Mouse (Mus musculus) heart, postnatal 36 days (tissue): Measurements from ENCODE around the gene Arntl. TPM values are rescaled to one million over a fixed set of nuclear protein-coding genes. Genes with fewer than 3 reads are reported as not detected.

Experiments
- DNase-seq, 2 experiments: peaks; one replicate each; pipeline ENCODE4 v3.0.0; 2021 to 2022
- intact Hi-C: fragments of 180-260 bp; cut with DNase I; formaldehyde crosslinking; loops from one replicate; pipeline ENCODE4 v1.15.1; 2025
- total RNA-seq, 2 experiments: library from RNA; stranded (reverse); gene quantifications; 2 replicates each; pipeline ENCODE4 v1.2.3; 2021

Gene Arntl
- total RNA-seq, 2 experiments from 2014 or later = 3.8 to 12.9 TPM

GRCm38 (mm10) chr7:113278493-113278892 lies 71.2 kb downstream of the Arntl start:
- intact Hi-C loops = no loop called here
- no peak for DNase-seq

GRCm38 (mm10) chr7:113279246-113279645 lies 72.0 kb downstream of the Arntl start:
- intact Hi-C loops = no loop called here
- no peak for DNase-seq

DNA sequence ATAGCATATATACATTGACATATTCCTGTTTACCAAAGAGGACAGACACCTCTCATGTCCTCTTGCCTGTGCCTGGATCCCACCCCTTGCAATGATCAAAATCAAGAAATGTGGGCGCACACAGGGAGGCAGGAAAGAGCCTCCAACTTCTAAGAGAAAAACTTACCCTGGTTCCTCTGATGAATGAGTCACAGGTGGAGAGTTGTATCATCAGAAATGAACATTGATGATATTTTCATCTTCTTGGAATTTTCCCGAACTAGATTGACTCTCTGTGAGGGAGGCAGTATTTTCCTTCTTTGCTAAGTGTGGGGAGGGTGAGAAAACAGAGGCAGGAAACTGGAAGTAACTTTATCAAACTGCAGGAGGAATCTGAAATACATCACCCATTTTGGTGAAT lies 78.1 kb downstream of the Arntl start:
- intact Hi-C loops = no loop called here

GRCm38 (mm10) chr7:113289211-113289610 lies 81.9 kb downstream of the Arntl start:
- DNase-seq = no peak
- intact Hi-C loops = no loop called here

More for the DNA sequence above, 78.1 kb downstream of the Arntl start:
- no peak for DNase-seq

DNA sequence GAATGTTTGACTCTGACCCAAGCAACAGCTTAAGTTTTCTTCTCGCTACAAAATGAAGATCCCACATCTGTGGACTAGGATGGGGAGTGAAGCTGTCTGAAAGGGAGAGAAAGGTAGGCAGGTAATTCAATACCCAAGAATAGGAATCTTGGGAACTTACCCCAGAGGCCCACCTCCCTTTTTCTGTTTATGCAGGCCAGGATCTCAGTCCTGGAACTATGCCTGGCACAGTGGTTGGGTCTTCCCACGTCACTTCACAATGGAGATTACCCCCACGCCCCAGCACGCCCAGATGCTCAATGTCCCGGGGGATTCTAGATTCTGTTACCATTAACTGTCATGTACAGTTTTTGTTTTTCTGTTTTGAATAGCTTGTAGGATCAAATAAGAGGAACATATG lies 84.5 kb downstream of the Arntl start:
- intact Hi-C loops = no loop called here
- no peak for DNase-seq

GRCm38 (mm10) chr7:113292193-113292592 lies 84.9 kb downstream of the Arntl start:
- intact Hi-C loops = no loop called here
- no peak for DNase-seq

DNA sequence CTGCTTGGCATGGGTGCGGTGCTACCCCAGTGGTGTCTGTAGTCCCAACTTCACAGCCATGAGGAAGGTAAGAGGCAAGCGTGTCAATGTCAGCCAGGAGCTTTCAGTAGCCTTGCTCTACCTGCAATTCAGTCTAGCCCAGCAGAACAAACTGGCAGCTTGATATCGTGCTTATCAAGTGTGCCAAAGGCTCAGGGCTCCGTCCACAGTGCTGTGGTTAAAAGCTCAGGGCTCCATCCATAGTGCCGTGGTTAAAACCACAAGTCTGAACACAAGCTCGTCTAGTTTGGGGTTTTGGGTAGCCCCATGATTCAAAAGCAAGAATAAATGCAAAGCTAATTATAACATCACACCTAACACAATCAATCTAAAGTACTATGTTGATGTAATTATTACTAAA lies 87.3 kb downstream of the Arntl start:
- intact Hi-C loops = no loop called here
- DNase-seq = no peak

- intact Hi-C loops = no loop called here
- DNase-seq = no peak
Observed at GRCm38 (mm10) chr7:113295077-113295890, 88.0 kb downstream of the Arntl start.

DNA sequence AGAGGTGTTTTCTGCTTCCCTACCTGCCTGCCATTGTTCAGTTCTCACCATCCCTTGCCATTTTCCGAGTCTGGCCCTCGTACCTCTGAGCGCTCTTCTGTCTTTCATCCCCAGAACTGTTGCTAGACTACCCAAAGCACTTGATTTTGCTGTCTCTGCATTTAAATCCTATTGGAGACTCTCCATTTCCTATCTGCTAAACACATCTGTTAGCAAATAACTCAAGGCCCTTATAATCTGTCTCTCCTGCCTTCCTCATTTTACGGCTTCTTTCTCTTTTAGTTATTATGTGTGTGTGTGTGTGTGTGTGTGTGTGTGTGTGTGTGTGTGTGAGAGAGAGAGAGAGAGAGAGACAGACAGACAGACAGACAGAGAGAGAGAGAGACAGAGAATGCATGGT lies 90.5 kb downstream of the Arntl start:
- intact Hi-C loops = no loop called here
- DNase-seq = no peak

DNA sequence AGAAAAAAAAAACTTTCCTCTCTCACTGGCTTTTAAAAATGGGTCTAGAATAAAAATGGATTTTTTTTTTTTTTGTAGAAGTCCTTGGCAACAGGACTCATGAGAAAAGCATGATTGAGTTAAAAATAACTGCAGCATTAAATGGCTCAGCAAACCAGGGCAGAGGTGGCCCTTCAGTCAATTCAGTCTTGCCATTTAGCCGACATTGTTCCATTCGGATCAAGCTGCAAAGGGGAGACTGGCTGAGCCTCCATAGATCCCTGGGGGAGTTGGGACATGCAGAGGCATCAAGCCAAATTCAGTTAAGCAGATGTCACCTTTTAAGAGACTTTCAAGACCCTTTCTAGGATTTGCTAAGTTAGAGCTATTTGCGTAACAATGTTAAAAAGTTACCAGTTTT lies 102.9 kb downstream of the Arntl start:
- DNase-seq = no peak
- intact Hi-C loops = no loop called here

GRCm38 (mm10) chr7:113311784-113312183 lies 104.5 kb downstream of the Arntl start:
- intact Hi-C loops = loop anchor here (1.0 kb wide), 1 partner anchor 168 kb away; no protein-coding TSS in a partner anchor
- peak; percentile 45 to 65 for DNase-seq

DNA sequence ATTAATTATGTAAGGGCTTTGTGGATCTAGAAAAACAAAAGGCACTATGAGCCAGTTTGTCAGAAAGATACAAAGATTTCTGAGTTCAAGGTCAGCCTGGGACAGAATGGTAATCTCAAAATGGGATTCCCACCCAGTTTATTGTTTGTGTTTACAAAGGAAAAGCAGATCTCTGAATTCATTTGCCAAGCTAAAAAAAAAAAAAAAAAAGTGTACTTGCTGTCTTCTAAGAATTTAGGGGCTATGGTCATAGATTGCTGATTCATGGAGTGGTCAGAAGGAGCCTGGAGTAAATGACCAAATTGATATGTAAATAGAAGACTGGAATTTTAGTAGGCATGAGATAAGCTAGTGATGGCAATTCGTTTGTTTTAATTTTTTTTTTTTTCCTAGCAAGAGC lies 112.9 kb downstream of the Arntl start:
- intact Hi-C loops = no loop called here
- DNase-seq = no peak

DNA sequence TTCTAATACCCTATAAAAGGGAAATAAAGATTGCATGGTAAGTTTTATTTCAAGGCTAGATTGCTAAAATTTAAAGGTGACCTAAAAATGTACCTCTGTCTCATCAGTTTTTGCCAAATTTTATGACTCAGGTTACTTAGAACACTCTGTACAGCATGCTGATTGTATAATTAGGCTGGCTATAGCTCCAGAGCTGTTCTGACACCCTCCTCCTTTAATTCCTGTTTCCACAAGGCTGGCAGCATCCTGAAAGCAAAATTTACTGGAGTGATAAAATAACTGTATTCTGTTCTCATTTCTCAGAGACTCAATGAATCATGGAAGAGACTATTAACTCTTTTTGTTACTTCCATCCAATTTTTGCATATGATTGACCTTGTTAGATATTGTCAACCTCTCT lies 126.8 kb downstream of the Arntl start:
- intact Hi-C loops = no loop called here
- DNase-seq = no peak

DNA sequence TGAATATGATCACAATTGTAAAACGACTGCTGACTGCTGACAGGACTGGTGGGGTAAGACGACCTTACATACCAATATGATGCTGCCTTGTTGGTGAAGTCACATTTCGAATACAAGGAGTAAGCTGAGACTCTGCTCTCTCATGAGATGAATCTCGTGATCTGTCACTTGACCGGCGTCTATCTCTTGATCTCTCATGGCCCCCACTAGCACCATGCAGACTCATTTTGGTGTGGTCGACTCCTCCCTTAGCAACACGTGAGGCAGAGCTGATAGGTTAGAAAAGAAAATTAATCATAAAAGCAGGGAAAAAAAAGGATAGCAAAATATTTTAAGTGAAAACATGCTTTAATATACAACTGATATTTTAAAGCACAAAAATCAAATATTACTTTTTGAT lies 128.0 kb downstream of the Arntl start:
- no peak for DNase-seq
- intact Hi-C loops = no loop called here

GRCm38 (mm10) chr7:113347271-113347670 lies 140.0 kb downstream of the Arntl start:
- intact Hi-C loops = no loop called here
- DNase-seq = peak in 1 of 2 experiments; percentile 2

- intact Hi-C loops = no loop called here
- DNase-seq = no peak
Observed at GRCm38 (mm10) chr7:113347694-113348093, 140.4 kb downstream of the Arntl start.

DNA sequence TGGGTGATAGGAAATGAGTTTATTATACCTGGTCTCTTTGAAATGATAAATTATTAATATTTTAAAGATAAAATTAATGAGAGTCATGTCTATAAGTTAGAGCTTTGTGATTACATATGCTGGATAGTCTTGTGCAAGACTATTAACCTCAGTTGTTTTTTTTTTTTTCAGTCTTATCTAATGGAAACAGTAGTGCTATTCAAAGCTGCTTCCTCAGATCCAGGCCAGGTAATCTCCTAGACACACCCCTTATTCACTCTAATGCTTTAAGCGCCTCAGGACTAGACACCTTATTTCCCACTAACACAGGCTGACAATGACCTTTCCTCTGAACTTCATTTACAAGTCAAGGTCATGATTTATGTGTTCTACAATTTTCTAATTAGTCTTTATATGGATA lies 141.8 kb downstream of the Arntl start:
- intact Hi-C loops = no loop called here
- no peak for DNase-seq

Other genes with a start within 250 kb of the Arntl start
- gene Btbd10, start 161.9 kb downstream of the Arntl start, total RNA-seq = 1 to 10 TPM; 8.9 to 9.3 TPM
- gene Pth, start 181.1 kb downstream of the Arntl start, total RNA-seq = not detected